Mouse (Mus musculus): ENCODE results near the gene Atp1a2. TPM values are rescaled to one million over a fixed set of nuclear protein-coding genes. Genes with fewer than 3 reads are reported as not detected.

Atp1a2 gene
- polyA plus RNA-seq, 1 experiment from 2014 or later: 7.5 TPM

DNA sequence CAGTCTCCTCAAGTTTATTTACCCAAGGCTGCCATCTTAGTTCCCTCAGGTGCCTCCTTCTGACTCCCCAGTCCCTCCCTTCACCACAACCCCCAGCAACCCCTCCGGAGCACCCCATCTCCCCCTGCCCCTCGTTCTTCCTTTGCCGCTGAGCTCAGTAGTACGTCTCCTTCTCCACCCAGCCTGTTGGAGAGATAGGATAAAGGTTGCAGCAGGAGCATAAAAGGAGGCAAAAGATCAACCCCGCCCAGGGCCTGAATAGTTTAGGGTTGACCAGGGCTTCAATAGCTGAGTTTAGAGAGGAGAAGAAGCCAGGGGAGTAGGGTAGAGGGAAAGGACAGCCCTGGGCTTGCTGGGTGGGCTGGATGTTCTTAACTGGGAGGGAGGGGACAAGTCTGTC lies 23.3 kb downstream of the Atp1a2 start:
- Histone ChIP-seq H3K27me3 (ENCODE audit: control insufficient read depth, insufficient read depth, low read length) (no peaks in the 10 kb centered on the region), H3K36me3 (ENCODE audit: control insufficient read depth, insufficient read depth, low read length) (no peaks in the 10 kb centered on the region), H3K9ac (ENCODE audit: low read length) (no peak overlapping the region), H3K9me3 (replicated peaks; ENCODE audit: control insufficient read depth, low read length) (no peaks in the 10 kb centered on the region), H3K4me3 (replicated peaks; ENCODE audit: low read length) (no peak overlapping the region), H3K4me2 (ENCODE audit: low read depth, low read length) (no peak overlapping the region), H3K27ac (ENCODE audit: low read length) (no peak overlapping the region), H3K4me1 (ENCODE audit: control insufficient read depth, insufficient read depth, low read length) (no peaks in the 10 kb centered on the region)
- WGBS: 67% methylated on average over 5 of the region's 5 CpGs
- ATAC-seq (ENCODE audit: insufficient read depth, low FRiP score): no peak

DNA sequence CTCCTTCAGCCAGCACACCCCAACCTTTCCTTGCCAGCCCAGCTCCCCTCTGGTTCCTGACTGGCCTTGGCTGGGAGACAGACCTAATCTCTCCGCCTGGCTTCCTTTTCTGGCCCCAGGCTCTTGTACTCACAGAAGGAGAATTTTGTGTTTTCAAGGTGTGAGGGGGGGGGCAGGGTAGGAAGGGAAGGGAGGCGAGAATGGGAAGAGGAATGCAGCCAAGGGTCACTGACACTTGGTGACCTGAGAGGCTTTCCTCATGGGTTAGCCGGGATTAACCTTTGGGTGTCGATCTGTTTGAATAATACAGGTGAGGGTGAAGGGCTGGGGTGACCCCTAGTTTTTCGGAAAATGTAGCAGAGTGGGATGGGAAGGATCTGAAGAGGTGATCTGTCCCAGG lies 23.7 kb downstream of the Atp1a2 start:
- H3K4me1 ChIP-seq (ENCODE audit: control insufficient read depth, insufficient read depth, low read length): no peaks in the 10 kb centered on the region
- H3K27me3 ChIP-seq (ENCODE audit: control insufficient read depth, insufficient read depth, low read length): no peaks in the 10 kb centered on the region
- 53% methylated on average over 5 of the region's 5 CpGs for WGBS
- no peak overlapping the region for H3K4me2 ChIP-seq (ENCODE audit: low read depth, low read length)
- no peak overlapping the region for H3K9ac ChIP-seq (ENCODE audit: low read length)
- H3K4me3 ChIP-seq (replicated peaks; ENCODE audit: low read length): no peak overlapping the region
- H3K36me3 ChIP-seq (ENCODE audit: control insufficient read depth, insufficient read depth, low read length): no peaks in the 10 kb centered on the region
- no peak overlapping the region for H3K27ac ChIP-seq (ENCODE audit: low read length)
- no peak for ATAC-seq (ENCODE audit: insufficient read depth, low FRiP score)
- H3K9me3 ChIP-seq (replicated peaks; ENCODE audit: control insufficient read depth, low read length): no peaks in the 10 kb centered on the region

DNA sequence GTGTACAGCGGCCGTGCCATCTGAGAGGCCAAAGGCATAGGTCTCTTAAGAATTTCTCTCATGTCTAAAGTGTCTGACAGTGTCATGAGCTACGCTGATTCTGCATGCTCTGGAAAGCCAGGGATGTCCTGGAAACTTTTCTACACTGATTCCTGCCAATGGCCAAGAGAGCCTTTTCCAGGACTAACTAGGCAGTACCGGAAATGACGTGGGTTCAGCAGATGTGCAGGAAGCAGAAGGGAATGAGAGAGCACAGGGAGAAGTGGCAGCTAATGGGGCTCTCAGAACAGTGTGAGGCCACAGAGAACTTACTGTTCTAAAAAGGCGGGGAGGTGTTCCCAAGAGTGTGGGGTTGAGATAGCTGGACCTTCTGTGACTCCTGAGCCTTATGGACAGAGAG lies 24.5 kb downstream of the Atp1a2 start:
- Histone ChIP-seq H3K27me3 (ENCODE audit: control insufficient read depth, insufficient read depth, low read length) (no peaks in the 10 kb centered on the region), H3K9ac (ENCODE audit: low read length) (no peak overlapping the region), H3K4me1 (ENCODE audit: control insufficient read depth, insufficient read depth, low read length) (no peaks in the 10 kb centered on the region), H3K4me2 (ENCODE audit: low read depth, low read length) (no peak overlapping the region), H3K36me3 (ENCODE audit: control insufficient read depth, insufficient read depth, low read length) (no peaks in the 10 kb centered on the region), H3K27ac (ENCODE audit: low read length) (no peak overlapping the region), H3K4me3 (replicated peaks; ENCODE audit: low read length) (no peak overlapping the region), H3K9me3 (replicated peaks; ENCODE audit: control insufficient read depth, low read length) (no peaks in the 10 kb centered on the region)
- ATAC-seq (ENCODE audit: insufficient read depth, low FRiP score): no peak
- WGBS: 88% methylated on average over 6 of the region's 6 CpGs

DNA sequence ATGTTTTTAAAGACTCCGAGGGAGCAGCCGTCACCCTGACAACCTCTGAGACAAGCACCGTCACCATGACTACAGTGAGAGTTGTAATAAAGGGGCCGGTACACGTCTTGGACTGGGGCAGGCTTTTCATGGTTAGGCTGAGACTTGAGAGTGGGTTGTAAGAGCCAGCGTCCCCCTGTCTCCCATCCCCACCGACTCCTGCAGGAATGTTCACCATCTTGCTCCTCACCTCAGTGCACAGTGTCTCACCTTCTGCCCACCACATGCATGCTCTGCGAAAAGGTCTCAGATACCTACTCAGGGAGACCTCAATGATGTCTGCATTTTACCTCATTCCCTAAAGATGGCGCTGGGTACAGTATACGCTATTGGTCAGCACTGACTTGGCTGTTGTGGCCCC lies 26.1 kb downstream of the Atp1a2 start:
- ATAC-seq (ENCODE audit: insufficient read depth, low FRiP score): no peak
- Histone ChIP-seq H3K36me3 (ENCODE audit: control insufficient read depth, insufficient read depth, low read length) (no peaks in the 10 kb centered on the region), H3K4me3 (replicated peaks; ENCODE audit: low read length) (no peak overlapping the region), H3K9ac (ENCODE audit: low read length) (no peak overlapping the region), H3K27ac (ENCODE audit: low read length) (no peak overlapping the region), H3K9me3 (replicated peaks; ENCODE audit: control insufficient read depth, low read length) (no peaks in the 10 kb centered on the region), H3K27me3 (ENCODE audit: control insufficient read depth, insufficient read depth, low read length) (no peaks in the 10 kb centered on the region), H3K4me2 (ENCODE audit: low read depth, low read length) (no peak overlapping the region), H3K4me1 (ENCODE audit: control insufficient read depth, insufficient read depth, low read length) (no peaks in the 10 kb centered on the region)
- WGBS: 69% methylated on average over 10 of the region's 10 CpGs

DNA sequence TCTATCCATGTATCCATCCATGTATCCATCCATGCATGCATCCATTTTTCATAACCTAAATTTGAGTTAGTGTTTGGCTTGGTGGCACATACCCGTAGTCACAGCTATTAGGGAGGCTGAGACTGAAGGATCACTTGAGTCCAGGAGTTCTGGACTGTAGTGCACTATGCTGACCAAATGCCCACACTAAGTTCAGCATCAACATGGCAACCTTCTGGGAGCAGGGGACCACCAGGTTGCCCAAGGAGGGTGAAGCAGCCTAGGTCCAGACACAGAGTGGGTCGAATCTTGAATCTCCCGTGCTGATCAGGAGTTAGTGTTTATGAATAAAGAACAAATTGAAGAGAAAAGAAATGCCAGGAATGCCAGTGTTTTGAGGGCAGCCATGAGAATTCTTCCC lies 26.7 kb downstream of the Atp1a2 start:
- Histone ChIP-seq H3K4me2 (ENCODE audit: low read depth, low read length) (no peak overlapping the region), H3K9ac (ENCODE audit: low read length) (no peak overlapping the region), H3K4me1 (ENCODE audit: control insufficient read depth, insufficient read depth, low read length) (no peaks in the 10 kb centered on the region), H3K27ac (ENCODE audit: low read length) (no peak overlapping the region), H3K27me3 (ENCODE audit: control insufficient read depth, insufficient read depth, low read length) (no peaks in the 10 kb centered on the region), H3K36me3 (ENCODE audit: control insufficient read depth, insufficient read depth, low read length) (no peaks in the 10 kb centered on the region), H3K9me3 (replicated peaks; ENCODE audit: control insufficient read depth, low read length) (no peaks in the 10 kb centered on the region), H3K4me3 (replicated peaks; ENCODE audit: low read length) (no peak overlapping the region)
- 72% methylated on average over 3 of the region's 3 CpGs for WGBS
- ATAC-seq (ENCODE audit: insufficient read depth, low FRiP score): no peak

DNA sequence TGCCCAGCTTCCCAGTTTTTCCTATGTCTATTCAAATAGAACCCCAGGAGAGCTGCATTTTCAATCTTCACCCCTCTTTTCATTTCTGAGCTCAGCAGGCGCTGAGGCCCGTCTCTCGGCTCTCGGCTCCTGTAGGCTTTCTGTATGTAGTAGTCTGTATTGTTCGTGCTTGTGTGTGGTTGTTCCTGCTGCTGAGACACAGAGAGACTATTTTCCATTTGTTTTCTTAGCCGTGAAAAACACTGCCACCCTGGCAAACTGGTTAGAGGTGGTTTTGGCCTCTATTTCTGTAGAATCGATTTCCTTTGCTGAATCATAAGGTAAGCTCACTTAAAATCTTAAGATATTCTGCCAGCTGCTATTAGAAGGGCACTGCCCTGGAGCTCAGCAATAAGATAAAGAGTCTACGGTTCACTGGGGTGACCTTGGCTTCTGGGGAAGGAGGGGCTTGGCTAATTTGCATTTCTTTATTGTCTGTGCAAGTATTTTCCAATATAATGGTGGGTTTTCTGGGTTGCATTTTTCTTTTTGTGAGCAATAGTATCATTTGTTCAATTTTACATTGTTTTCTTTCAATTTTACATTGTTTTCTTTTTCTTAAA lies 36.3 kb downstream of the Atp1a2 start, which contains the start of gene Igsf8:
TSS of gene Igsf8 (plus strand) at position 165 of the 602 bp plus-strand sequence.
- WGBS: 63% methylated on average over 8 of the region's 8 CpGs
- ATAC-seq (ENCODE audit: insufficient read depth, low FRiP score): no peak
- Histone ChIP-seq H3K4me2 (ENCODE audit: low read depth, low read length) (no peak within 1 kb of the TSS), H3K27me3 (ENCODE audit: control insufficient read depth, insufficient read depth, low read length) (no peaks in the 10 kb centered on the region), H3K9me3 (replicated peaks; ENCODE audit: control insufficient read depth, low read length) (no peaks in the 10 kb centered on the region; the same call in 1 of the 2 replicates), H3K4me3 (replicated peaks; ENCODE audit: low read length) (no peak within 1 kb of the TSS), H3K27ac (ENCODE audit: low read length) (no peak within 1 kb of the TSS), H3K9ac (ENCODE audit: low read length) (no peak within 1 kb of the TSS), H3K4me1 (ENCODE audit: control insufficient read depth, insufficient read depth, low read length) (no peaks in the 10 kb centered on the region), H3K36me3 (ENCODE audit: control insufficient read depth, insufficient read depth, low read length) (no peaks in the 10 kb centered on the region)

DNA sequence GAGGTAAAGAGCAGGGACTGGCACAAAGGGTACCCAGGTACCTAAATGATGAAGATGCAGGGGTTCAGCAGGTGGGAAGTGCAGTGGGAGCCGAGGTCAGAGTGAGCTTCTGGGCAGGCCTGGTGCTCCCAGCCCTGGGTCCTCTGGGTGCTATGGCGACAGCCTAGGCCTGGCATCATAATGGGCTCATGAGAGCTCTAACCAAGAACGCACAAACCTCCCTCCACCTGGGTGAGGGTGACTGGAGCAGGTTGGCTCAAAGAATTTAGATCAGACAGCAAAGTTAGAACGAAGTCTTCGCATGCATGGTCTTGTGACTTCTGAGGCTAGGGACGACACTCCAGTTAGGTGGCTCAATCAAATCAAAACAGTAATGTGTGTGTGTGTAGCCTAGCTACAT lies 39.5 kb downstream of the Atp1a2 start, which contains the start of gene Atp1a4:
TSS of gene Atp1a4 (minus strand) at position 101 of the 400 bp plus-strand sequence.
- WGBS: 91% methylated on average over 6 of the region's 6 CpGs
- Histone ChIP-seq H3K9me3 (replicated peaks; ENCODE audit: control insufficient read depth, low read length) (no peaks in the 10 kb centered on the region), H3K27me3 (ENCODE audit: control insufficient read depth, insufficient read depth, low read length) (no peaks in the 10 kb centered on the region), H3K4me2 (ENCODE audit: low read depth, low read length) (no peak within 1 kb of the TSS), H3K36me3 (ENCODE audit: control insufficient read depth, insufficient read depth, low read length) (no peaks in the 10 kb centered on the region), H3K9ac (ENCODE audit: low read length) (no peak within 1 kb of the TSS), H3K4me1 (ENCODE audit: control insufficient read depth, insufficient read depth, low read length) (no peaks in the 10 kb centered on the region), H3K27ac (ENCODE audit: low read length) (no peak within 1 kb of the TSS), H3K4me3 (replicated peaks; ENCODE audit: low read length) (no peak within 1 kb of the TSS)
- no peak for ATAC-seq (ENCODE audit: insufficient read depth, low FRiP score)

DNA sequence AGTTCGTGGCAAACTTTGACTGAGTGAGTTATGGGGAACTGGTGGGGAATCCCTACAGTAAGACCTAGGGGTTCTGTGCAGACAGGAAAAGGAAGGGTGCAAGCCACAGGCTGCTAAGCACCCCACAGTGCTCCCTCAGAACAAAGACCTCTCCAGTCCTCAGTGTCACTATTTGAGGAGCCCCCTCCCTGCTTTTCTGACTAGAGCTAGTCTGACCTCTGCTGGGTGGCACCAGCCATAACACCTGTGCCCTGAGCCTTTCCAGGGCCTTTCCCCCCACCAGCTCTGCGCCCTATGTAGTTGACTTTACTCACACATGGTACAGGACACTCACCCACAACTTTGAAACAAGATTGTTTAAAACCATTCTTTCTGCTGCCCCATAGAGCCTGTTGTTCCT lies 50.2 kb downstream of the Atp1a2 start:
- ATAC-seq (ENCODE audit: insufficient read depth, low FRiP score): no peak
- peaks cover 4% of the 10 kb centered on the region; the same call in 1 of the 2 replicates for H3K27me3 ChIP-seq (ENCODE audit: control insufficient read depth, insufficient read depth, low read length)
- WGBS: 56% methylated on average over 2 of the region's 2 CpGs
- no peak overlapping the region for H3K4me2 ChIP-seq (ENCODE audit: low read depth, low read length)
- no peaks in the 10 kb centered on the region for H3K9me3 ChIP-seq (replicated peaks; ENCODE audit: control insufficient read depth, low read length)
- no peak overlapping the region for H3K4me3 ChIP-seq (replicated peaks; ENCODE audit: low read length)
- no peak overlapping the region for H3K9ac ChIP-seq (ENCODE audit: low read length)
- no peaks in the 10 kb centered on the region for H3K4me1 ChIP-seq (ENCODE audit: control insufficient read depth, insufficient read depth, low read length)
- no peak overlapping the region for H3K27ac ChIP-seq (ENCODE audit: low read length)
- H3K36me3 ChIP-seq (ENCODE audit: control insufficient read depth, insufficient read depth, low read length): no peaks in the 10 kb centered on the region

DNA sequence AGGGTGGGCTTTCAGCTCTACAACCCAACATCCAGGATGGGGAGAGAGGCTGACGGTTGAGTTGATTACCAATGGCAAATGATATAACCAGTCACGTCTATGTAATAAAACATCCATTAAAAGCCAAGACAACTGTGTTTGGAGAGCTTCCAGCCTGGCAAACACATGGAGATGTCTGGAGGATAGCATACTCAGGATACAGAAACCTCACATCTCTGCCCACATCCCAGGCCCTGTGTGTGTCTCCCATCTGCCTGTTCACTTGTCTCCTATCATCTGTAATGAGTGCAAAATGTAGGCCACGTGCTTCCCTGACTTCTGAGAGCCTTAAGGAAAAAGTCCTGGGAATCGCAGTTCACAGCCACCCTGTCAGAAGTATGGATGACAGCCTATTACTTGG lies 50.6 kb downstream of the Atp1a2 start:
- Histone ChIP-seq H3K27ac (ENCODE audit: low read length) (no peak overlapping the region), H3K4me3 (replicated peaks; ENCODE audit: low read length) (no peak overlapping the region)

More for the DNA sequence above, 50.6 kb downstream of the Atp1a2 start:
- no peak for ATAC-seq (ENCODE audit: insufficient read depth, low FRiP score)
- WGBS: 66% methylated on average over 4 of the region's 4 CpGs
- Histone ChIP-seq H3K4me1 (ENCODE audit: control insufficient read depth, insufficient read depth, low read length) (no peaks in the 10 kb centered on the region), H3K36me3 (ENCODE audit: control insufficient read depth, insufficient read depth, low read length) (no peaks in the 10 kb centered on the region), H3K4me2 (ENCODE audit: low read depth, low read length) (no peak overlapping the region), H3K27me3 (ENCODE audit: control insufficient read depth, insufficient read depth, low read length) (peaks cover 4% of the 10 kb centered on the region; the same call in 1 of the 2 replicates), H3K9ac (ENCODE audit: low read length) (no peak overlapping the region), H3K9me3 (replicated peaks; ENCODE audit: control insufficient read depth, low read length) (no peaks in the 10 kb centered on the region)
